Mouse (Mus musculus) urinary bladder, postnatal 4 days (tissue): Measurements from ENCODE around the gene Ublcp1.

Experiments
- DNase-seq, 2 experiments: peaks; one replicate each; pipeline ENCODE4 v3.0.0; 2021 to 2022; ENCODE audit warnings: low spot score in 2 of 2

Gene Ublcp1

GRCm38 (mm10) chr11:44422337-44423111 is 47.8 kb downstream of the Ublcp1 start:
- DNase-seq: no peak

DNA sequence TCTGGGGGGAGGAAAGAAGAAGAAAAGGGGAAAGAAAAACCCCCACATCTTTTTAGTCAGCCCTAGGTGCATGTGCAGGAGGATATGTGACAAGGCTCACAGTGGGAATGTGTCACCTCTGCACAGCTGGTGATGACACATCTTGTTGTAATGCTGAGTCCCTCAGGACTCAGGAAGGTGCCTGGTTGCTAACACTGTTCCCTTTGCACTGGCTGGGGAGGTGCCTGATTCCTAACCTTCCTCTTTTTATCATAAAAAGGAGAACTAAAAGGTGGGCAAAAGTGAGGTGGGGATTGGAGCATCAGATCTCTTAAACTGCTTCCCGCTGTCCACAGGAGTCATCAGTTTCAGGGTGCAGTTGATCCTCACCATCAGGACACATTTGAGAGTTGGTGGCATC is 52.9 kb downstream of the Ublcp1 start:
- no peak for DNase-seq

- DNase-seq: no peak
Observed at GRCm38 (mm10) chr11:44414605-44415004, 55.7 kb downstream of the Ublcp1 start.

GRCm38 (mm10) chr11:44413371-44413770 is 56.9 kb downstream of the Ublcp1 start:
- no peak for DNase-seq

- no peak for DNase-seq
Observed at GRCm38 (mm10) chr11:44412276-44412675, 58.0 kb downstream of the Ublcp1 start.

DNA sequence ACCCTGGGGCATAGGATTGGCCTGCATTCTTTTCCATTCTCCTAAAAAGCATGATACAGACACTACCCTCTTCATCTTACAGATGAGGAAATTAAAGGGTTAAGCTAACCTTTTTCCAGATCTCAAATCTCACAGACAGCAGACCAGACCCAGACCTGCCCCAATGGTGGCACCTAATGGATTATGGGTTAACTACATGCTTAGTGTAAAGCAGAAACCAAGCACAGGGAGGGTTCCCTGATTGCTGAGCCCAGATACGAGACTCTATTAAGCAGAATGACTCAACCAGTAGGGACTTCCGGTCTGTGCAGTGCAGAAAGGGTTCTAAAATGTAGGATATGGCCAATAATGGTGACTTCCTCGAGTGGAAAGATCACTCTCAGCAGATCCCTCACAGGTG is 59.9 kb downstream of the Ublcp1 start:
- no peak for DNase-seq

GRCm38 (mm10) chr11:44408626-44409025 is 61.7 kb downstream of the Ublcp1 start:
- DNase-seq: no peak

DNA sequence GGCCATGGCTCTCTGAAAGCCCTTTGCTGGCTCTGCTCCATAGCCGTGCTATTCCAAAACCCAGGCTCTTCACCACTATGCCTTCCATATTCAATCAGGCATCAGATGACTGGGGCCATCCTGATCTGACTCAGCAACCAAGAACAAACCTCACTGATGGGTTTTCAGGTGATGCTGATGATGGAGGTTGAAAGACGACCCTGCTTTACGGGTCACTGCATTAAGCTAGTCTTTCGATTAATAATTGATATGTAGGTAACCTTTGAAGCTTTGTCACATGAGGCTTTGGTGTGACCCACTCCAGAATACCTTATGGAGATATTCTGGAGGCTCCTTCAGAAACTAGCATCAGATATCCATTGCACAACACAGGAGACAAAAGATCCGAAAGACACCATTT is 63.8 kb downstream of the Ublcp1 start:
- no peak for DNase-seq

DNA sequence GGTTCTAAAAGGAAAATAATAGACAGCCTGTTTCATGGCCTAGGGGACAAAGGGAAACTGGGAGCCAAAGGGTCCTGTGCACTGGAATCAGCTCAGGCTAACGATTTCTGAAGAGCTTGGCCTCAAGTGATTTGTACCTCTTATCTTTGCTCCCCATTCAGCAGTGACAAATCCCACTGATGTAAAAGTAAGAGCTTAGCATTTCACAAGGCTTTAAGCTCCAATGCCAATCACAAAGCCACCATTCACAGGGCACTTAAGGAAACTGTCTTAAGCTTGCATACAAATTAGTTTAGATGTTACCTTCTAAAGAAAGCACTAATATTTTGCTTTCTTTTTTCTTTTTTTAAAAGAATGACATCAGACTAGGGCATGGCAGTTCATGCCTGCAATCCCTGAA is 64.3 kb downstream of the Ublcp1 start:
- no peak for DNase-seq

DNA sequence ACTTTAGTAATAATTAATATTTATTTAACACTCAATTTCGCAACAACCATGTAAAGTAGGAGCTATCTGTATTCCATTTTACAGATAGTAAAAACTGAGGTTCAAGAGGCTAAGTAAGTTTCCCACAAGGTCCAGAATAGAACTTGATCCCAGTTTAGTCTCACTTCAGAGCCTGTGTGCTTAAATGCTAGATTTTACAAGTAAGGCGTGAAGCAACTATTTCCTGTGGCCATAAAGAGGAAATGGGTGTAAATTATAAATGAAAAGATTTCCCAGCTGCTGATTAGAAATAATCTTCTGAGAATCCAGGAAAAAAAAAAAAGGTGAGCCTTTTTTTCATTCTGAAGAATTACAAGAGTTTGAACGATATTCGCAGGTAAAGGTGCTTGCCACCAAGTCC is 65.2 kb downstream of the Ublcp1 start:
- no peak for DNase-seq
